Mouse (Mus musculus) neural tube, embryonic 15.5 days (tissue): ENCODE data around the gene Opn4. TPM values are rescaled to one million over a fixed set of nuclear protein-coding genes. Genes with fewer than 3 reads are reported as not detected.

Source experiments
- ATAC-seq: fragments of 200-750 bp; cut with Nextera tagmentation; 2 replicates; pipeline ENCODE4 v1.8.0; 2017; ENCODE audit warnings: mild to moderate bottlenecking, moderate TSS enrichment, moderate library complexity; ENCODE audit not compliant: low FRiP score
- H3K27ac ChIP-seq: fragments of 300-500 bp; sonication (generic); replicated peaks from 2 replicates; pipeline ENCODE4 v1.5.1; 2015; ENCODE audit warnings: mild to moderate bottlenecking, inconsistent platforms
- H3K27me3 ChIP-seq: fragments of 300-500 bp; sonication (generic); replicated peaks from 2 replicates; pipeline ENCODE4 v1.6.1; 2015; ENCODE audit warnings: inconsistent platforms
- H3K36me3 ChIP-seq: fragments of 300-500 bp; sonication (generic); 2 replicates; pipeline ENCODE4 v1.6.1; 2015; ENCODE audit warnings: inconsistent platforms
- H3K4me1 ChIP-seq: fragments of 300-500 bp; sonication (generic); 2 replicates; pipeline ENCODE4 v1.6.1; 2015; ENCODE audit warnings: inconsistent platforms
- H3K4me2 ChIP-seq: fragments of 300-500 bp; sonication (generic); 2 replicates; pipeline ENCODE4 v1.6.1; 2015; ENCODE audit warnings: inconsistent platforms, mild to moderate bottlenecking, moderate library complexity
- H3K4me3 ChIP-seq: fragments of 300-500 bp; sonication (generic); replicated peaks from 2 replicates; pipeline ENCODE4 v1.5.1; 2015; ENCODE audit warnings: mild to moderate bottlenecking, inconsistent platforms
- H3K9ac ChIP-seq: fragments of 300-500 bp; sonication (generic); replicated peaks from 2 replicates; pipeline ENCODE4 v1.6.1; 2015; ENCODE audit warnings: mild to moderate bottlenecking, inconsistent platforms
- H3K9me3 ChIP-seq: fragments of 300-500 bp; sonication (generic); replicated peaks from 2 replicates; pipeline ENCODE4 v1.6.1; 2016; ENCODE audit warnings: inconsistent platforms
- WGBS: fragments of 180-500 bp; shearing (Covaris S2); methylation state at CpG from one replicate; pipeline ENCODE4 v1.1.7; 2015; ENCODE audit warnings: mixed read lengths; 5-methylcytosine and 5-hydroxymethylcytosine counted together
- polyA plus RNA-seq: library from polyadenylated mRNA; unstranded; fragments of >200 nt; fragmentation: Nextera tagmentation; extraction: Ambion mirVana; gene quantifications from 2 replicates; pipeline ENCODE4 v1.2.1, GENCODE M21; 2015

The Opn4 gene
- 0.28 TPM in 1 of 2 replicates, not detected in the other for polyA plus RNA-seq

GRCm38 (mm10) chr14:34599941-34600340 is at the start of gene Opn4:
TSS of gene Opn4 (minus strand) at chr14:34600142.
- Histone ChIP-seq H3K4me2 (no peak within 1 kb of the TSS), H3K27me3 (no peaks in the 10 kb centered on the region), H3K27ac (no peak within 1 kb of the TSS), H3K4me1 (no peaks in the 10 kb centered on the region), H3K4me3 (no peak within 1 kb of the TSS), H3K9ac (no peak within 1 kb of the TSS), H3K36me3 (no peaks in the 10 kb centered on the region), H3K9me3 (no peaks in the 10 kb centered on the region)
- ATAC-seq: no peak
- 75% methylated on average over 8 of the region's 8 CpGs for WGBS

GRCm38 (mm10) chr14:34647870-34648475 is 48.0 kb upstream of the Opn4 start:
- 89% methylated on average over 8 of the region's 8 CpGs for WGBS
- H3K4me1 ChIP-seq: no peaks in the 10 kb centered on the region

DNA sequence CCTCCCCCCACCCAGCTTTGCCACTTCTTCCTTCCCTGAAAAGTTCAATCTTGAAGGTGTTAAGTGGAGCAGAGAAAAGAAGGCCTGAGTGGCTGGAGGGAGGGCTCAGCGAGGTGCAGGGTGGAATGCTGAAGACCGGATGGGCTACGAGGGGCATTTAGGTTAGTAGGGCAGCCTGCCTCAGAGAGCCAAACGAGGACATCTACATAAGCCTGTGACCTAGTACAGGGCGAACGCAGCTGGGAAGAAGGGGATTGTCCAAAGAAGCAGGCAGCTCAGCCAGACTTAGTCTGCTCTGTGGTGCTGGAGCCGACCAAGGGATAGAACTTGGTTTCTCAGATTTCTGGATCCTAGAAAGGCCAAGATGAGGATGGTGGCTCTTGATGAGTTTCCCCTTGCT is 44.2 kb upstream of the Opn4 start:
- 83% methylated on average over 7 of the region's 7 CpGs for WGBS

More at GRCm38 (mm10) chr14:34647870-34648475, 48.0 kb upstream of the Opn4 start:
- no peaks in the 10 kb centered on the region for H3K27me3 ChIP-seq
- no peak overlapping the region for H3K4me2 ChIP-seq
- H3K27ac ChIP-seq: no peak overlapping the region
- no peak overlapping the region for H3K9ac ChIP-seq
- H3K36me3 ChIP-seq: no peaks in the 10 kb centered on the region
- ATAC-seq: no peak
- no peaks in the 10 kb centered on the region for H3K9me3 ChIP-seq
- H3K4me3 ChIP-seq: no peak overlapping the region

DNA sequence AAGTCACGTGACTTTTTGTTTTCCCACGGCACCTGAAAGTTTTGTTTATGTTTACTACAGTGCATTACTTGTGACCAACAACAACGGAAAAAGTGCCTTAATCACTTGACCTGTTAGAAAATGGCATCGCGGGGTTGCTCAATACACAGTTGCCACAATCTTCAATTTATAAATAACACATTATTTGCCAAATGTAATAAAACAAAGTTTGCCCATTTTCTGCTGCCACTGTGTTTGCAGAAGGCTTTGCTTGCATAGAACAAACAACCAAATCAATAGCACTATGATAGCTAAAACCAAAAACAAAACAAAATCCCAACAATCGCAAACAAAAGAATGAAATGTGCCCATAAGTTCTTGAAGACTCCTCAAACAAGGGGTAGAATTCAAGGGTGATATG is 35.8 kb upstream of the Opn4 start:
- H3K4me2 ChIP-seq: no peak overlapping the region
- H3K4me1 ChIP-seq: no peaks in the 10 kb centered on the region
- no peak overlapping the region for H3K4me3 ChIP-seq
- WGBS: 89% methylated on average over 6 of the region's 6 CpGs
- no peaks in the 10 kb centered on the region for H3K9me3 ChIP-seq
- no peak overlapping the region for H3K9ac ChIP-seq
- H3K36me3 ChIP-seq: no peaks in the 10 kb centered on the region
- ATAC-seq: no peak
- no peaks in the 10 kb centered on the region for H3K27me3 ChIP-seq
- no peak overlapping the region for H3K27ac ChIP-seq

More for the DNA sequence above, 44.2 kb upstream of the Opn4 start:
- Histone ChIP-seq H3K4me2 (no peak overlapping the region), H3K4me1 (no peaks in the 10 kb centered on the region), H3K9me3 (no peaks in the 10 kb centered on the region), H3K4me3 (no peak overlapping the region), H3K27me3 (no peaks in the 10 kb centered on the region), H3K27ac (no peak overlapping the region), H3K9ac (no peak overlapping the region), H3K36me3 (no peaks in the 10 kb centered on the region)
- ATAC-seq: no peak

GRCm38 (mm10) chr14:34635192-34635591 is 35.2 kb upstream of the Opn4 start:
- 39% methylated on average over 7 of the region's 7 CpGs for WGBS

GRCm38 (mm10) chr14:34632722-34633448 is 32.9 kb upstream of the Opn4 start:
- WGBS: 79% methylated on average over 10 of the region's 10 CpGs
- no peaks in the 10 kb centered on the region for H3K9me3 ChIP-seq

More at GRCm38 (mm10) chr14:34635192-34635591, 35.2 kb upstream of the Opn4 start:
- Histone ChIP-seq H3K27ac (no peak overlapping the region), H3K4me1 (no peaks in the 10 kb centered on the region), H3K27me3 (no peaks in the 10 kb centered on the region), H3K4me3 (no peak overlapping the region), H3K36me3 (no peaks in the 10 kb centered on the region), H3K9ac (no peak overlapping the region), H3K4me2 (no peak overlapping the region), H3K9me3 (no peaks in the 10 kb centered on the region)
- no peak for ATAC-seq

GRCm38 (mm10) chr14:34626824-34627223 is 26.9 kb upstream of the Opn4 start:
- no peak overlapping the region for H3K27ac ChIP-seq
- no peak overlapping the region for H3K9ac ChIP-seq
- no peaks in the 10 kb centered on the region for H3K4me1 ChIP-seq
- no peaks in the 10 kb centered on the region for H3K9me3 ChIP-seq
- WGBS: 88% methylated on average over 7 of the region's 7 CpGs
- ATAC-seq: no peak
- H3K27me3 ChIP-seq: no peaks in the 10 kb centered on the region
- H3K4me3 ChIP-seq: no peak overlapping the region
- H3K4me2 ChIP-seq: no peak overlapping the region
- no peaks in the 10 kb centered on the region for H3K36me3 ChIP-seq

More at GRCm38 (mm10) chr14:34632722-34633448, 32.9 kb upstream of the Opn4 start:
- Histone ChIP-seq H3K4me1 (no peaks in the 10 kb centered on the region), H3K27ac (no peak overlapping the region), H3K27me3 (no peaks in the 10 kb centered on the region), H3K4me3 (no peak overlapping the region), H3K4me2 (no peak overlapping the region), H3K9ac (no peak overlapping the region), H3K36me3 (no peaks in the 10 kb centered on the region)
- no peak for ATAC-seq

GRCm38 (mm10) chr14:34623531-34624210 is 23.7 kb upstream of the Opn4 start:
- Histone ChIP-seq H3K27ac (no peak overlapping the region), H3K27me3 (no peaks in the 10 kb centered on the region), H3K4me2 (no peak overlapping the region), H3K9me3 (no peaks in the 10 kb centered on the region), H3K4me1 (no peaks in the 10 kb centered on the region), H3K9ac (no peak overlapping the region), H3K4me3 (no peak overlapping the region), H3K36me3 (no peaks in the 10 kb centered on the region)
- ATAC-seq: no peak
- WGBS: 85% methylated on average over 16 of the region's 16 CpGs

DNA sequence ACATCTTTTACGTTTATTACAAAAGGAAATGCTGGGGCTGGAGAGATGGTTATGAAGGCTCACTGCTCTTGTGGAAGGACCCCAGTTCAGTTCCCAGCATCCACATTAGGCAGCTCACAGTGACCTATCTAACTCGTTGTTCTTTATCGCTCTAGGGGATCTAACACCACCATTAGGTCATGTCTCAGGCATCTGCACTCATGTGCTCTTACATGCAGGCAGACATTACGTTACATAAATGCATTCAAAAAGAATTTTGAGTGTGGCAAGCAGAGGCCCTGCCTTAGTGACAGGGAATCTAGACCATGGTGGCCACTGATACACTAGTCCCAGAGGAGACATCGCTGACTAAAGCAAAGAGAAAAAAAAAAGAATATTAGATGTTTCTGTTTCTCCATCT is 23.1 kb upstream of the Opn4 start:
- Histone ChIP-seq H3K36me3 (no peaks in the 10 kb centered on the region), H3K9ac (no peak overlapping the region), H3K4me2 (no peak overlapping the region), H3K27me3 (no peaks in the 10 kb centered on the region), H3K4me3 (no peak overlapping the region), H3K4me1 (no peaks in the 10 kb centered on the region), H3K9me3 (no peaks in the 10 kb centered on the region), H3K27ac (no peak overlapping the region)
- ATAC-seq: no peak
- WGBS: 92% methylated on average over 5 of the region's 5 CpGs

GRCm38 (mm10) chr14:34620611-34621376 is 20.9 kb upstream of the Opn4 start:
- H3K27me3 ChIP-seq: peaks cover 5% of the 10 kb centered on the region
- no peak for ATAC-seq
- H3K4me1 ChIP-seq: peaks cover 2% of the 10 kb centered on the region; the same call in 1 of the 2 replicates
- no peak overlapping the region for H3K4me2 ChIP-seq
- H3K4me3 ChIP-seq: no peak overlapping the region
- no peaks in the 10 kb centered on the region for H3K36me3 ChIP-seq
- H3K9ac ChIP-seq: no peak overlapping the region
- H3K27ac ChIP-seq: no peak overlapping the region
- H3K9me3 ChIP-seq: no peaks in the 10 kb centered on the region
- WGBS: 45% methylated on average over 10 of the region's 10 CpGs

DNA sequence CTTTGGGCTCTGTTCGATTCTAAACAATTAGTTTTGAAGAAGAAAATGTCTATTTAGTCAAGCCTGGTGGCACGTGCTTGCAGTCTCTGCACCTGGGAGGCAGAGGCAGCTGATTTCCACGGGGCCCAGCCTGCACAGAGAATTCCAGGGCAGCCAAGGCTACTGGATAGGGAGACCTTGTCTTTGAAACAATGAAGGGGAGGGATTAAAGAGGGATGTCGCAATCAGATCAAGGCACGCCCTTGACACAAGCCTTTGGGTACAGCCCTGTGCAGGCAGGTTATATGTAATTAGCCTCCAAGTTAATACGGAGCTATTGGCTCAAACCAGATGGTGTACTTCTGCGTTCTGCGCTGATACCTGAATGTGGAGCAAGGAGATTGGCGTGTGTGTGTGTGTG is 18.9 kb upstream of the Opn4 start:
- Histone ChIP-seq H3K9ac (no peak overlapping the region), H3K4me3 (no peak overlapping the region), H3K4me2 (no peak overlapping the region), H3K4me1 (peaks cover 9% of the 10 kb centered on the region), H3K27me3 (peaks cover 20% of the 10 kb centered on the region), H3K9me3 (no peaks in the 10 kb centered on the region), H3K36me3 (no peaks in the 10 kb centered on the region), H3K27ac (no peak overlapping the region)
- ATAC-seq: no peak
- 39% methylated on average over 9 of the region's 9 CpGs for WGBS
